Mouse (Mus musculus) layer of hippocampus, postnatal 10 days (tissue): ENCODE measurements around the gene Scpep1. TPM values are rescaled to one million over a fixed set of nuclear protein-coding genes. Genes with fewer than 3 reads are reported as not detected.
A peak's percentile ranks its signal among the peaks of the same experiment; 100 is the strongest.
"Not testable (repeated sequence)": the region's sequence is repeated elsewhere in the genome, so short reads cannot be mapped to it uniquely, and the experiment has no call there.

Source experiments
- DNase-seq, 2 experiments: peaks; one replicate each; pipeline ENCODE4 v3.0.0; 2021; ENCODE audit warnings: low spot score in 2 of 2
- long read RNA-seq: library from polyadenylated mRNA; stranded (forward); transcript quantifications from one replicate; pipeline ENCODE4 v2.0.0, GENCODE M21; 2023
- total RNA-seq, 2 experiments: library from RNA; stranded (reverse); gene quantifications; 2 replicates each; pipeline ENCODE4 v1.2.3; 2021

The Scpep1 gene
- 10 to 100 TPM; 17.9 to 19.0 TPM for total RNA-seq
- long read RNA-seq, transcript Scpep1-201 (13 exons, 2,097 nt): major isoform, 15 of 19 reads
- long read RNA-seq, partial matches to known transcripts: 1 of 19 reads
- long read RNA-seq, other reads (novel, unspliced or antisense): 3 of 19 reads

GRCm38 (mm10) chr11:88955217-88955969 is at the start of gene Scpep1:
TSS of gene Scpep1 (minus strand) at chr11:88955465.
- peak; percentile 96 to 97 for DNase-seq

GRCm38 (mm10) chr11:89003726-89004125 is 48.5 kb upstream of the Scpep1 start:
- DNase-seq: no peak

- no peak for DNase-seq
Observed at GRCm38 (mm10) chr11:89003078-89003477, 47.8 kb upstream of the Scpep1 start.

- DNase-seq: no peak
Observed at GRCm38 (mm10) chr11:89002621-89003020, 47.4 kb upstream of the Scpep1 start.

- no peak for DNase-seq
Observed at GRCm38 (mm10) chr11:89002068-89002467, 46.8 kb upstream of the Scpep1 start.

- DNase-seq: no peak
Observed at GRCm38 (mm10) chr11:89001569-89001968, 46.3 kb upstream of the Scpep1 start.

GRCm38 (mm10) chr11:89000527-89000819 is 45.2 kb upstream of the Scpep1 start:
- DNase-seq: no peak

- DNase-seq: no peak
Observed at GRCm38 (mm10) chr11:88999723-89000526, 44.7 kb upstream of the Scpep1 start.

GRCm38 (mm10) chr11:88998974-88999722 is 43.9 kb upstream of the Scpep1 start, which contains the start of gene Trim25:
TSS of gene Trim25 (plus strand) at chr11:88999376.
- DNase-seq: peak; percentile 50 to 67

- DNase-seq: no peak
Observed at GRCm38 (mm10) chr11:88998406-88998805, 43.1 kb upstream of the Scpep1 start.

GRCm38 (mm10) chr11:88997343-88997742 is 42.1 kb upstream of the Scpep1 start:
- DNase-seq: not testable (repeated sequence)

GRCm38 (mm10) chr11:88996427-88996826 is 41.2 kb upstream of the Scpep1 start:
- no peak for DNase-seq

GRCm38 (mm10) chr11:88995616-88996015 is 40.4 kb upstream of the Scpep1 start:
- no peak for DNase-seq

- DNase-seq: no peak
Observed at GRCm38 (mm10) chr11:88994492-88994891, 39.2 kb upstream of the Scpep1 start.

- DNase-seq: peak; percentile 39 to 57
Observed at GRCm38 (mm10) chr11:88993625-88994024, 38.4 kb upstream of the Scpep1 start.

- no peak for DNase-seq
Observed at GRCm38 (mm10) chr11:88993186-88993585, 37.9 kb upstream of the Scpep1 start.

GRCm38 (mm10) chr11:88989530-88989929 is 34.3 kb upstream of the Scpep1 start:
- no peak for DNase-seq

- DNase-seq: no peak
Observed at GRCm38 (mm10) chr11:88988956-88989355, 33.7 kb upstream of the Scpep1 start.

GRCm38 (mm10) chr11:88986616-88987015 is 31.4 kb upstream of the Scpep1 start:
- no peak for DNase-seq

GRCm38 (mm10) chr11:88981337-88981736 is 26.1 kb upstream of the Scpep1 start:
- DNase-seq: no peak

GRCm38 (mm10) chr11:88977188-88977587 is 21.9 kb upstream of the Scpep1 start:
- no peak for DNase-seq
